Mouse (Mus musculus): ENCODE measurements around the gene Terf2.
"Not testable (repeated sequence)": the region's sequence is repeated elsewhere in the genome, so short reads cannot be mapped to it uniquely, and the experiment has no call there.

The Terf2 gene

GRCm38 (mm10) chr8:107114150-107115007 is 18.0 kb upstream of the Terf2 start:
- no peak for DNase-seq (ENCODE audit: extremely low spot score, low read depth, low spot score)

DNA sequence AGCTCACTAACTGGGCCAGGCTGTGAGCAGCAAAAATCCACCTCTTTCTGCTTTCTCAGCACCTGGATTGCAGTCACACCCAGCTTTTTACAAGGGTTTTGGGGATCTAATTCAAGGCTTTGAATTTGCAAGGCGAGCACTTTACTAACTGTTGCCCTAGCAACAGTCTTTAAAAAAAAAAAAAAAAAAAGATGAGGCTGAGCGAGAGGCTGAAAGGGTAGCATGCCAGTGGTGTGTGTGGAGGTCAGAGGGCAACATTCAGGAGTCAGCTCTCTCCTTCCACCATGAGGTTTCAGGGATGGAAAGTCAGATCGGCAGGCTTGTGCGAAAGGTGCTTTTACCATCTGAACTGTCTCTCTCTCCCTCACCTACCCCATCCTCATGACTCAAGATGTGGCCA is 16.9 kb upstream of the Terf2 start:
- no peak for DNase-seq (ENCODE audit: extremely low spot score, low read depth, low spot score)

- no peak for DNase-seq (ENCODE audit: extremely low spot score, low read depth, low spot score)
These were observed 15.2 kb upstream of the Terf2 start for GRCm38 (mm10) chr8:107111340-107112105.

GRCm38 (mm10) chr8:107110629-107111330 is 14.4 kb upstream of the Terf2 start:
- DNase-seq (ENCODE audit: extremely low spot score, low read depth, low spot score) = no peak

- no peak for DNase-seq (ENCODE audit: extremely low spot score, low read depth, low spot score)
These were observed 13.6 kb upstream of the Terf2 start for GRCm38 (mm10) chr8:107109816-107110435.

DNA sequence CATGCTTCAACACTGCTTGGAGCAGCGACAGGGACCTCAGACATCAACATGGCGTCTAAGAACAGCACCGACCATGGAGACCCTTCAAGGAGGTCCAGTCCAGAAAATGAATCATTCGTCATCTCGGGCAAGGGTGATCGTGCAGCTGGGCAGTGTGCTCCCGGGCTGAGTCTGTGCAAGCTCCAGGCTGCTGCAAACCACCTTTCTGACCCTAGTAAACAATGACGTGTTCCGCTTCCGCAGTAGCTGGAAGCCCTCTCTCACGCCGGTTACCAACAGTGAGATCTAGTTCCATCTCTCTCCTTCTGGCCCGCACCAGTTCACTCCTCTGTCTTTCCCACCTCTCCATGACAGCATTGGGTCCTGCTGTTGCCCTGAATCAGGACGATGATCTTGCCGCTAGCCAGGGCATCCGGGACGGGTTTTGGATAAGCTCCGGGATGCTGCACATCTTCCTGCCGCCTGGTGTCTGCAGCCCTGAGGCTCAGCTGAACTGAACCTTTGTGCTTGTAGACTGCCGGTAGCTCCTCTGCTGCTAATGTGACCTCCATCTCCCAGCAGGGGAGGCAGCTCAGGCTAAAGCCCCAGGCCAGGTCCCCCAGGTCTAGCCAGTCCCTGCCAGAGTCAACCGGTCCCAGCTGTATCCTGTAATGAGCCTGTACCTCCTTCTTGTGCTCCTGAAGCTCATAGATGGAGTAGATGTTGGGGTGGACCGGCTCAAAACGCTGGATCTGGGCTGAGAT is 12.8 kb upstream of the Terf2 start:
- no peak for DNase-seq (ENCODE audit: extremely low spot score, low read depth, low spot score)

- not testable (repeated sequence) for DNase-seq (ENCODE audit: extremely low spot score, low read depth, low spot score)
These were observed 11.7 kb upstream of the Terf2 start for GRCm38 (mm10) chr8:107108089-107108488.

- DNase-seq (ENCODE audit: extremely low spot score, low read depth, low spot score) = peak; percentile 53
These were observed 8.2 kb upstream of the Terf2 start for GRCm38 (mm10) chr8:107104547-107104946.

GRCm38 (mm10) chr8:107100635-107101034 is 4.3 kb upstream of the Terf2 start:
- DNase-seq (ENCODE audit: extremely low spot score, low read depth, low spot score) = no peak

DNA sequence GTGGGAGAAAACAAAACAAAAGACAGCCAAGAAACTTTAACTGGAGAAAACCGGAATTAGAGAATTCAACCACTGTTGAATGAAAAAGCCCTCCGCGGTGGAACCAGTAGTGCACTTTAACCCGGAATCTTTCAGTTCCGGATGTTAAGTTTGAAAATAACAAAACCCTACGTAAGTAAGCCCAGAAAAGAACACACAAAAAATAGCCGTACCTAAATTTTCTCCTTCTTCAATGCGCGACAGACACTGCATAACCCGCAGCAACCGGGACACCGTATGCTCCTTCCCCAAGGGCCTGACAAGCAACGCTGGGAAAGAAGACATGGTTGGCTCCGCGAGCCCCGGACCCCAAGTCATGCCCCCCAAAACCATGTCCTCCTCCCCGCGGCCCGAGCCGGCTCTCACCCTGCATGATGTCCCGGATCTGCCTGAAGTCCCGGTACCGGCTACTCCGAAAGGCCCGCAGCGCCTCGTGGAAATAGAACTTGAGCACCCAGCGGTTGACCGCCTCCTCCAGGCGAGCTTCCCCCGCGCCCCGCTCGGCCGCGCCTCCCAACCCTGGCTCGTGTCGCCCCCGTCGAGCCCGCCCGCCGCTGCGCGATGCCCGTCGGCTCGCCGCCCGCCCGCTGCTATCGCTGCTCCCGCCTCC is 506 bp downstream of the Terf2 start:
- no peak for DNase-seq (ENCODE audit: extremely low spot score, low read depth, low spot score)

- no peak for DNase-seq (ENCODE audit: extremely low spot score, low read depth, low spot score)
These were observed 5.8 kb downstream of the Terf2 start for GRCm38 (mm10) chr8:107090531-107090930.

- DNase-seq (ENCODE audit: extremely low spot score, low read depth, low spot score) = no peak
These were observed 7.8 kb downstream of the Terf2 start for GRCm38 (mm10) chr8:107088526-107089063.

- no peak for DNase-seq (ENCODE audit: extremely low spot score, low read depth, low spot score)
These were observed 10.3 kb downstream of the Terf2 start for GRCm38 (mm10) chr8:107086018-107086417.

GRCm38 (mm10) chr8:107085358-107085757 is 11.0 kb downstream of the Terf2 start:
- no peak for DNase-seq (ENCODE audit: extremely low spot score, low read depth, low spot score)

DNA sequence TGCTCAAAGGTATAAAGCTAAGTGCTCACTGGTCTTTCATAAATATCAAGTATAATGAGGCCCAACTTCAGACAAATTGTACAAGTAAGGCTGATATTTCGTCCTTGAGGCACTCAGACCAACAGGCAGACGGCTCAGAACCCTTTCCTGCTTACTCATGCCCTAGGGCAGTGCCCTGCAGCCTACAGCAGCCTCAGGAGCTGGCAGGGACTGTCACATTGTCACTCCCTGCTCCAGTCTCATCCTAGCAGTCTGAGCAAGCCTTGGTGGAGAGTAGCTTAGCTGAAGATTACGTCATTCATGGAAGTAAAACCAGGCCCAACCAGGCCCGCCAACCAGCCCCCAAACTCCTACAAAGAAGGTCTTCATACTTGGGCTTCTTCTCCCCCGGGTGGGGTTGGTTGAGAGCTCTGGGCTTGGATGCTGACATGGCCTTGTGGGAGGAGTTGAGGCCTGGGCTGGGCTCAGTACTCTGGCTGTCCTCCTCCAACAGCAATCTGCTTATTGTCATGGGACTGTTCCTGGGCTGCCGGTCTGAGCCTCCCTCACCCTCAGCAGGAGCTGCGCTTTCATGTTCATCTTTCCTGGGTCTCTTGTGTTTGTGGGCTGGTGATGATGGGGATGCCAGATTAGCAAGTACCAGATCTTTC is 20.0 kb downstream of the Terf2 start:
- DNase-seq (ENCODE audit: extremely low spot score, low read depth, low spot score) = no peak

GRCm38 (mm10) chr8:107074128-107074527 is 22.2 kb downstream of the Terf2 start:
- DNase-seq (ENCODE audit: extremely low spot score, low read depth, low spot score) = no peak

DNA sequence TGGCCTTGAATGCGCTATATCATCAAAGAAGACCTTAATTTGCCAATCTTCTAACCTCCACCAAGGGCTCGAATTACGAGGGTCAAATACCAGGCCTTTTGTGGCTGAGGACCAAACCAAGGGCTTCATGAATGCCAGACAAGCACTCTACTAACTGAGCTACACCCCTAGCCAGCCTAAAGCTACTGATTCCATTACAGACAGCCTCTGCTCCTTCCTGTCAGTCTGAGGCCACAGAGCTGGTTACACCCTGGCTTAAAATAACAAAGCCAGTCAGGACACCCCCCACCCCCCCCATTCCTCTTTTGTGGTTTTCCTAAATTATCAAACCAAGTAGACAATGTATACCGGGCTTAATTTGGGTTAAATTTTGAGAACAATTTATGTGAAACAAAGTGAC is 22.6 kb downstream of the Terf2 start:
- DNase-seq (ENCODE audit: extremely low spot score, low read depth, low spot score) = no peak

DNA sequence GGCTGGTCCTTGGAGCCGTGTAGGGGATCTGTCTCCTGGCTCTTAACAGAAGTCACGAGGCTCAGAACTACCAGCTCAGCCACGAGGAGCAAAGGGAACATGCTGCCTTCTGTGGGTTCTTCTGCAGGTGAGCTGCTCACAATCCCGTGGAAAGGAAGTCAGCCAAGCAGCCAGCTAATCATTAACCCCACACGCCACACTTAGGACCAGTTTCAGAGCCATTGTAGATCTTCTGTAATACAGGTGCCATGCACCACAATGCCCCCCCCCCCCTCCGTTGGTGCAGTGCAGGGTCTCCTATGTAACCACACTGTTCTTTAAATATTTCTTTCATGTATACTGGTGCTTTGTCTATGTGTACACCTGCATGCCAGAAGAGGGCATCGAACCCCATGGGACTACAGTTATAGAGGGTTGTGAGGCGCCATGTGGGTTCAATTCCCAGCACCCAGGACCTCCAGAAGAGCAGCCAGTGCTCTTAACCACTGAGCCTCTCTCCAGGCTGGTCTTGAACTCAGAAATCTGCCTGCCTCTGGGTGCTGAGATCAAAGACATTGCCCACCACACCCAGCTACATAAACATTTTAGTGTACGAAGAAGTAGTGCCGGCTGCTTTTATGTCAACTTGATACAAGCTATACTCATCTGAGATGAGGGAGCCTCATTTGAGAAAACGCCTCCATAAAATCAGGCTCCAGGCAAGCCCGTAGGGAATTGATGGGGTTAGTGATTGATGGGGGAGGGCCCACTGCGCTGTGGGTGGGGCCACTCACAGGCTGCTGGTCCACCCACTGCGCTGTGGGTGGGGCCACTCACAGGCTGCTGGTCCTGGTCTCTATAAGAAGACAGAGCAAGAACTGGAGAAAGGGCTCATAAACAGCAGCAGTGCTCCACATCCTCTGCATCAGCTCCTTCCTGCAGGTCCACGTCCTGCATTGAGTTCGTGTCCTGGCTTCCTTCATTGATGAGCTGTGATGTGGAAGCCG is 30.5 kb downstream of the Terf2 start, which contains the start of gene Tmed6:
Gene Tmed6 (minus strand): TSS at position 134 of the 986 bp plus-strand sequence.
- no peak for DNase-seq (ENCODE audit: extremely low spot score, low read depth, low spot score)

Data from hindlimb bud, embryonic 11.5 days (tissue).